Mouse (Mus musculus): ENCODE results near the gene Gap43. TPM values are rescaled to one million over a fixed set of nuclear protein-coding genes. Genes with fewer than 3 reads are reported as not detected.

Gap43 gene
- total and polyA plus RNA-seq, 3 experiments: not detected

DNA sequence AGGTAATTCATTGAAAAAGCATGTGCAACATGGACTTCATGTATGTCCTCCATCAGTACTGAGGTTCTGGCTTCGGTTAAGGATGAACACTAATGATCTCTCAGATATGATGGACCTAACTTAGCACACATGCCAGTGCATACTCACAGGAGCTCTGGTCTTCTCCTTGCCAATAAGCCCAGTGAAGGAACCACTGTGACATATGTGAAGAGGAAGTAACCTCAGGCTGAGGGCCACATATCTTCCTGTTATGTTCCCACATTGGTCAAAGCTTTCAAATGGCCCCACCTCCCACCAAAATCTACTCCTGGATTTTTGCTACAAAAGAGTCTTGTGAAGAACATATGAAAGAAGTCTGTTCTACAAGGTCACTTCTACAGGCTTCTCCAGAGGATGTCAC, 28.3 kb downstream of the Gap43 start:
- DNase-seq (ENCODE audit: low spot score) (no peak), ATAC-seq (ENCODE audit: extremely low read depth, insufficient number of reproducible peaks, low FRiP score, poor library complexity, severe bottlenecking) (no peak)
- no peak for TF ChIP-seq GATA2 (IDR thresholded peaks at IDR 0.05; ENCODE audit: borderline replicate concordance, low read depth, low read length)
- TF ChIP-seq TAL1 (conservative IDR thresholded peaks at IDR 0.05; ENCODE audit: low read depth, low read length): no peak
- no peak for TF ChIP-seq POLR2AphosphoS5 (IDR thresholded peaks at IDR 0.05; ENCODE audit: insufficient replicate concordance, low read depth, low read length)
- no peak for TF ChIP-seq CTCF (IDR thresholded peaks at IDR 0.05; ENCODE audit: low read depth, low read length)
- TF ChIP-seq GATA1 (IDR thresholded peaks at IDR 0.05; ENCODE audit: borderline replicate concordance, low read length): no peak
- Histone ChIP-seq H3K27me3 (ENCODE audit: insufficient read depth, low read length) (no peaks in the 10 kb centered on the region), H3K4me3 (ENCODE audit: low read depth, low read length) (no peak overlapping the region), H3K36me3 (replicated peaks) (no peaks in the 10 kb centered on the region), H3K9me3 (replicated peaks) (peaks cover 9% of the 10 kb centered on the region), H3K4me1 (ENCODE audit: insufficient read depth, low read depth, low read length) (no peaks in the 10 kb centered on the region)

GRCm38 (mm10) chr16:42308761-42309160, 31.7 kb downstream of the Gap43 start:
- no peak for TF ChIP-seq CTCF (IDR thresholded peaks at IDR 0.05; ENCODE audit: low read depth, low read length)
- no peak for TF ChIP-seq POLR2AphosphoS5 (IDR thresholded peaks at IDR 0.05; ENCODE audit: insufficient replicate concordance, low read depth, low read length)
- TF ChIP-seq TAL1 (conservative IDR thresholded peaks at IDR 0.05; ENCODE audit: low read depth, low read length): no peak
- no peak for TF ChIP-seq GATA2 (IDR thresholded peaks at IDR 0.05; ENCODE audit: borderline replicate concordance, low read depth, low read length)
- TF ChIP-seq GATA1 (IDR thresholded peaks at IDR 0.05; ENCODE audit: borderline replicate concordance, low read length): no peak
- DNase-seq (ENCODE audit: low spot score): no peak
- Histone ChIP-seq H3K9me3 (replicated peaks) (peaks cover 10% of the 10 kb centered on the region), H3K4me3 (ENCODE audit: low read depth, low read length) (no peak overlapping the region), H3K4me1 (ENCODE audit: insufficient read depth, low read depth, low read length) (no peaks in the 10 kb centered on the region), H3K36me3 (replicated peaks) (no peaks in the 10 kb centered on the region), H3K27me3 (ENCODE audit: insufficient read depth, low read length) (no peaks in the 10 kb centered on the region)
- no peak for ATAC-seq (ENCODE audit: extremely low read depth, insufficient number of reproducible peaks, low FRiP score, poor library complexity, severe bottlenecking)

DNA sequence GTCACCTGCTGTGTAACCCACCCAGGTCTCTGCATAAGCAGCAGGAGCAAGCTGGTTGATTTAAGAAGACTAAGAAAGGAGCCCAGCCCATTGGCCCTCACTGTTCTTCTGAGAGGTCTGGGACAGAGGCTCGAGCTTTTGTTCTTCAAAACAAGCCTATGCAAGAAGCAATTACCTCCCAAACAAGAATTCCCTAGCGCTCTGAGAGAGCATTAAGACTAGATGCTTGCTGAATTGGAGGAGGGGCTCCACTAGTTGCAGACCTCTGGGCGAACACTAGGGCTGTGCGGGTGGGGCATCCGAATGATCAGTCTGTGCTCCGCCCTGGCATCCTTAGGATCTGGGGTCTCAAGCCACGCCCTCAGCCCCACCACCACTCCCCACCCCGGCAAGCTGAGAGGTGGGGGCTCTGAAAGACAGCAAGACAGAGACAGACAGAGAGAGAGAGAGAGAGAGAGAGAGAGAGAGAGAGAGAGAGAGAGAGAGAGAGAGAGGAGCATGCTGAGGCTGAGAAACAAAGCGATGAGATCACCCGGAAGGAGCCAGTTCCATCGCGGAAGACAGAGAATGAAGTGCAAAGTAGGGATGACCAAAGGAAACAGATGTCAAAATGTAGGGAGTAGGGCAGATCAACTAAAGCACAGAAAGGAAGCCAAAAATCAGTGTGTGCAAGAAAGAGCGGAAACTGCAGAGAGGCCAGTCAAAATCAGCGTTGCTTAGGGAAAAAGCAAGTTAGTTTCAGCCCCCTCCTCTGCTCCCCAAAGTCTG, 34.3 kb downstream of the Gap43 start:
- TF ChIP-seq GATA1 (IDR thresholded peaks at IDR 0.05; ENCODE audit: borderline replicate concordance, low read length): no peak
- TF ChIP-seq POLR2AphosphoS5 (IDR thresholded peaks at IDR 0.05; ENCODE audit: insufficient replicate concordance, low read depth, low read length): no peak
- no peak for TF ChIP-seq TAL1 (conservative IDR thresholded peaks at IDR 0.05; ENCODE audit: low read depth, low read length)
- no peak for TF ChIP-seq GATA2 (IDR thresholded peaks at IDR 0.05; ENCODE audit: borderline replicate concordance, low read depth, low read length)
- no peak for TF ChIP-seq CTCF (IDR thresholded peaks at IDR 0.05; ENCODE audit: low read depth, low read length)
- Histone ChIP-seq H3K27me3 (ENCODE audit: insufficient read depth, low read length) (no peaks in the 10 kb centered on the region), H3K9me3 (replicated peaks) (peaks cover 8% of the 10 kb centered on the region), H3K4me3 (ENCODE audit: low read depth, low read length) (no peak overlapping the region), H3K4me1 (ENCODE audit: insufficient read depth, low read depth, low read length) (no peaks in the 10 kb centered on the region), H3K36me3 (replicated peaks) (no peaks in the 10 kb centered on the region)
- ATAC-seq (ENCODE audit: extremely low read depth, insufficient number of reproducible peaks, low FRiP score, poor library complexity, severe bottlenecking): no peak
- no peak for DNase-seq (ENCODE audit: low spot score)

- H3K36me3 ChIP-seq (replicated peaks): no peaks in the 10 kb centered on the region
- peaks cover 5% of the 10 kb centered on the region; the same call in 1 of the 2 replicates for H3K9me3 ChIP-seq (replicated peaks)
- TF ChIP-seq CTCF (IDR thresholded peaks at IDR 0.05; ENCODE audit: low read depth, low read length) (no peak), POLR2AphosphoS5 (IDR thresholded peaks at IDR 0.05; ENCODE audit: insufficient replicate concordance, low read depth, low read length) (no peak), TAL1 (conservative IDR thresholded peaks at IDR 0.05; ENCODE audit: low read depth, low read length) (no peak), GATA2 (IDR thresholded peaks at IDR 0.05; ENCODE audit: borderline replicate concordance, low read depth, low read length) (no peak), GATA1 (IDR thresholded peaks at IDR 0.05; ENCODE audit: borderline replicate concordance, low read length) (no peak)
These were observed 37.0 kb downstream of the Gap43 start for GRCm38 (mm10) chr16:42303461-42303860.

DNA sequence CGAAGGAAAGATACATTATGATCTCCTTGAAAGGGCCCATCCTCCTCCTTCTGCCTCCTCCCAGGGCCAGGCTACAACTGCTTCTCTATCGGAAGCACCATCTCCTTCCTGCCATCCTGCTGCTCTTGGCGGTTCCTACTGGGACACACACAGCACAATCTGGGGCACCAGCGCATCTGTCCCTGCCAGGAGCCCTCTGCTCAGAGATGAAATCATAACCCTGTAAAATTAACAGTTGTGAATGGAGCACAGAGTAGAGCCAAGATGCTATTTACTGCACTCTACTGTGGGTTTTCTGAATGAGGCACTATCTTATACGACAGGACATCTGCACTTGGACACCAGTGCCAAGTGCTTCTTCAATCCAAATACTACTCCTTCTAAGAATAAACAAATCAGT, 46.0 kb downstream of the Gap43 start:
- no peaks in the 10 kb centered on the region for H3K27me3 ChIP-seq (ENCODE audit: insufficient read depth, low read length)
- DNase-seq (ENCODE audit: low spot score): no peak
- H3K4me1 ChIP-seq (ENCODE audit: insufficient read depth, low read depth, low read length): no peaks in the 10 kb centered on the region
- ATAC-seq (ENCODE audit: extremely low read depth, insufficient number of reproducible peaks, low FRiP score, poor library complexity, severe bottlenecking): no peak
- no peaks in the 10 kb centered on the region for H3K36me3 ChIP-seq (replicated peaks)
- H3K9me3 ChIP-seq (replicated peaks): peaks cover 18% of the 10 kb centered on the region
- no peak overlapping the region for H3K4me3 ChIP-seq (ENCODE audit: low read depth, low read length)
- no peak for TF ChIP-seq GATA1 (IDR thresholded peaks at IDR 0.05; ENCODE audit: borderline replicate concordance, low read length)
- TF ChIP-seq POLR2AphosphoS5 (IDR thresholded peaks at IDR 0.05; ENCODE audit: insufficient replicate concordance, low read depth, low read length): no peak
- TF ChIP-seq TAL1 (conservative IDR thresholded peaks at IDR 0.05; ENCODE audit: low read depth, low read length): no peak
- TF ChIP-seq CTCF (IDR thresholded peaks at IDR 0.05; ENCODE audit: low read depth, low read length): no peak
- no peak for TF ChIP-seq GATA2 (IDR thresholded peaks at IDR 0.05; ENCODE audit: borderline replicate concordance, low read depth, low read length)

More at GRCm38 (mm10) chr16:42303461-42303860, 37.0 kb downstream of the Gap43 start:
- Histone ChIP-seq H3K4me1 (ENCODE audit: insufficient read depth, low read depth, low read length) (no peaks in the 10 kb centered on the region), H3K4me3 (ENCODE audit: low read depth, low read length) (no peak overlapping the region), H3K27me3 (ENCODE audit: insufficient read depth, low read length) (no peaks in the 10 kb centered on the region)
- DNase-seq (ENCODE audit: low spot score): no peak
- no peak for ATAC-seq (ENCODE audit: extremely low read depth, insufficient number of reproducible peaks, low FRiP score, poor library complexity, severe bottlenecking)

GRCm38 (mm10) chr16:42294056-42294455, 46.4 kb downstream of the Gap43 start:
- no peak for TF ChIP-seq GATA2 (IDR thresholded peaks at IDR 0.05; ENCODE audit: borderline replicate concordance, low read depth, low read length)
- TF ChIP-seq TAL1 (conservative IDR thresholded peaks at IDR 0.05; ENCODE audit: low read depth, low read length): no peak
- TF ChIP-seq CTCF (IDR thresholded peaks at IDR 0.05; ENCODE audit: low read depth, low read length): no peak
- no peaks in the 10 kb centered on the region for H3K4me1 ChIP-seq (ENCODE audit: insufficient read depth, low read depth, low read length)
- no peaks in the 10 kb centered on the region for H3K27me3 ChIP-seq (ENCODE audit: insufficient read depth, low read length)
- DNase-seq (ENCODE audit: low spot score) (no peak), ATAC-seq (ENCODE audit: extremely low read depth, insufficient number of reproducible peaks, low FRiP score, poor library complexity, severe bottlenecking) (no peak)
- no peaks in the 10 kb centered on the region for H3K36me3 ChIP-seq (replicated peaks)
- H3K4me3 ChIP-seq (ENCODE audit: low read depth, low read length): no peak overlapping the region
- peaks cover 18% of the 10 kb centered on the region for H3K9me3 ChIP-seq (replicated peaks)
